Mouse (Mus musculus): ENCODE measurements at regions not wholly inside any gene's neighbourhood (a gene's known extent, or its start where the extent isn't known, plus 50 kb on each side); places are given as distances from the start of the nearest gene placed in this dataset.
A peak's percentile ranks its signal among the peaks of the same experiment; 100 is the strongest.

DNA sequence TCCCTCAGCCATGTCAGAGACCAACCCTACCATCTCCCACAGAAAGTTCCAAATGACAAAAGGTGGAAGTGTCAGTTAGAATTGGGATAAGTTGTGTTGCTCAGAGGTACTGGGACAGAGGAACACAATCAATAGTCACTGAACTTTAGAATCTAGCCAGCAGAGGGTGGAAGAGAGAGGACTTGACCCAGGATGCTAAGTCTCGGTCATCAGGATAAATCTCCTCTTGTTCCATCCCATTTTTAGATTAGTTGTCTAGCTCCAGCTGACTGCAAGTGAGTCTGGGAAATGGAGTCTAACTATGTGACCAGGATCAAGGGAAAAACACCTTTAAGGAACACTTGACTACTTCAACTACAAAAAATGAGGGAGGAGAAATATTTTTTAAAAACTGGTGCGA is 91.5 kb downstream of the Fam84b start:
- ATAC-seq (replicated peaks; ENCODE audit: low FRiP score): no peak
- Histone ChIP-seq H3K27ac (no peak overlapping the region), H3K9ac (no peak overlapping the region), H3K4me1 (no peaks in the 10 kb centered on the region), H3K9me3 (replicated peaks) (no peaks in the 10 kb centered on the region), H3K27me3 (no peaks in the 10 kb centered on the region), H3K36me3 (no peaks in the 10 kb centered on the region), H3K4me2 (no peak overlapping the region), H3K4me3 (replicated peaks) (no peak overlapping the region)
- WGBS: 77% methylated on average over 2 of the region's 2 CpGs

DNA sequence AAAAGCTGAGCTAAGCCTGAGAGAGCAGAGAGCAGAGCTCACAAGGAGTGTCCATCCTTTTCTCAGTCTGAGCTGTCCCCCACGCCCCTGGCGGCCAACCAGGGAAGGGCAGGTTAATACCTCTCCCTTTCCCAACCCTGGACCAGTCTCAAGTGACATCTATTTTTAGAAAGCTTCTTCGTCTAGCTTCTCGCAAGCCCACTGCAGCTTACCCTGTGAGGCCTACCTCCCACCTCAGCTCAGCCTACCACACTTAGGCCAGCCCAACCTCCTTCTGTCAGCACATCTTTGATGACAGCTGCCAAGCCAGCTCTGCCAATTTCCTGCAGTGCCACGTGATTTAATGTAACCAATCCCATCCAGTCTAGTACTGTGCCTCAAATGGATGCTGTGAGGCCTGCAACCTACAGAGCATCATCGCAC is 93.6 kb downstream of the Fam84b start:
- 31% methylated on average over 6 of the region's 6 CpGs for WGBS
- no peak overlapping the region for H3K27ac ChIP-seq
- H3K36me3 ChIP-seq: no peaks in the 10 kb centered on the region
- no peaks in the 10 kb centered on the region for H3K9me3 ChIP-seq (replicated peaks)
- no peaks in the 10 kb centered on the region for H3K27me3 ChIP-seq
- no peak overlapping the region for H3K4me3 ChIP-seq (replicated peaks)
- H3K4me2 ChIP-seq: no peak overlapping the region
- ATAC-seq (replicated peaks; ENCODE audit: low FRiP score): peak; percentile 83
- no peaks in the 10 kb centered on the region for H3K4me1 ChIP-seq
- H3K9ac ChIP-seq: no peak overlapping the region

DNA sequence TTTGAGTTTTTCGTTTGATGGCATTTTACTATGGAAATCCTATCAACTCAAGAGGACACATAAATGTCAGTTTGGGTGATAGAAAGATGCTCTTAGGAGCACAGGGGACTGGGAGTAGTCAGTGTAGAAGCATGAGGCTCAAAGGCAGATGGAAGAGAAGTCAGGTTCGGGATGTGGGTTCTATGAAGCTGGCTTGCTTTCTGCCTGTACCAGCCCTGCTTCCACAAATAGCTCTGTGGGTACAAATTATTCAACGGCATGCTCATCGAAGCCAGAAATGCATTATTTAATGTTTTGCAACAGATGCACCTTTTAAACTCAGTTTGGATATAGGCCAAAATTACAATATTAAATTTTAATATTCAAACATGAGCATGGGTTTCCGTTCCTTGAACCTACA is 99.3 kb downstream of the Fam84b start:
- Histone ChIP-seq H3K4me3 (replicated peaks) (no peak overlapping the region), H3K4me2 (no peak overlapping the region), H3K9ac (no peak overlapping the region), H3K9me3 (replicated peaks) (no peaks in the 10 kb centered on the region), H3K27ac (no peak overlapping the region), H3K27me3 (no peaks in the 10 kb centered on the region), H3K36me3 (no peaks in the 10 kb centered on the region), H3K4me1 (peaks cover 4% of the 10 kb centered on the region; the same call in 1 of the 2 replicates)
- ATAC-seq (replicated peaks; ENCODE audit: low FRiP score): no peak
- 92% methylated on average over 5 of the region's 5 CpGs for WGBS

DNA sequence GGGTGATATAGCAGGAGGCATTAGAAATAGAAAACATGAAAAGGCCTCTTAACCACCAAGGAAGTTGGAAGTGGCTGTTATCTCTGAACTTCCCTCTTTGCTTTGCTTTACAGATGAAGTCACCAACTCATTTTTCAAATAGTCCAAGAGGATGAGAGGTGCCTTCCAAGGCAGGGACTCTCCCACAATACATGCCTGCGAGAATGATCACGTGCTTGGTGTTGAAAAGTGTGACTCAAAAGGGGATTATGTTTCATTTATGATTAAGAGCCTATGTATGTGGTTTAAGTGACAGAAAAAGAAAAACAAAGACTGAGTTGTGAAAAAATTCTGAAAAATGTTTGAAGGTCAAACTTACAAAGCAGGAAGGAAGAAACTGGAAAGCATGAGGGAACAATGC is 114.0 kb downstream of the Fam84b start:
- Histone ChIP-seq H3K4me1 (no peaks in the 10 kb centered on the region), H3K4me2 (no peak overlapping the region), H3K9ac (no peak overlapping the region), H3K36me3 (no peaks in the 10 kb centered on the region), H3K27ac (no peak overlapping the region), H3K4me3 (replicated peaks) (no peak overlapping the region), H3K9me3 (replicated peaks) (no peaks in the 10 kb centered on the region), H3K27me3 (no peaks in the 10 kb centered on the region)
- ATAC-seq (replicated peaks; ENCODE audit: low FRiP score): no peak
- WGBS: 53% methylated on average over 2 of the region's 2 CpGs

DNA sequence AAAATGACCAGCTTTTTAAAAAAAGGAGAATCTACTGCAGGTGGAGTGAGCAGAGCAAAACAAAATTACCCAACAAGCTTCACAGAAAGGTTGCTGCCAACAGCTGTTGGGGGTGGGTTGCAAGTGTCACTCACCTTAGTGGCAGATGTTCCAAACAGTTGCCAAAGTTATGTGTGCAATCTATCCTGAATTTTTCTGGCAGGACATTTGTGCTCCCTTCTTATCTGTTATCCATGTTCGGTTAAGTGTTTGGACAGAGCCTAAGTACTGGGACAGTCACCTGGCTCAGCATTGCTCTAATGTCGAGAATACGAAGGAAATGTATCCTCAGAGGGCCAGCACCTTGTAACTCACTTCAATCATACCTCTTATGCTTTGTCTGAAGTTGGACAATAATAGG is 115.3 kb downstream of the Fam84b start:
- Histone ChIP-seq H3K27me3 (no peaks in the 10 kb centered on the region), H3K36me3 (no peaks in the 10 kb centered on the region), H3K27ac (no peak overlapping the region), H3K4me3 (replicated peaks) (no peak overlapping the region), H3K4me2 (no peak overlapping the region), H3K9ac (no peak overlapping the region), H3K4me1 (no peaks in the 10 kb centered on the region), H3K9me3 (replicated peaks) (no peaks in the 10 kb centered on the region)
- WGBS: 78% methylated on average over 3 of the region's 3 CpGs
- no peak for ATAC-seq (replicated peaks; ENCODE audit: low FRiP score)

DNA sequence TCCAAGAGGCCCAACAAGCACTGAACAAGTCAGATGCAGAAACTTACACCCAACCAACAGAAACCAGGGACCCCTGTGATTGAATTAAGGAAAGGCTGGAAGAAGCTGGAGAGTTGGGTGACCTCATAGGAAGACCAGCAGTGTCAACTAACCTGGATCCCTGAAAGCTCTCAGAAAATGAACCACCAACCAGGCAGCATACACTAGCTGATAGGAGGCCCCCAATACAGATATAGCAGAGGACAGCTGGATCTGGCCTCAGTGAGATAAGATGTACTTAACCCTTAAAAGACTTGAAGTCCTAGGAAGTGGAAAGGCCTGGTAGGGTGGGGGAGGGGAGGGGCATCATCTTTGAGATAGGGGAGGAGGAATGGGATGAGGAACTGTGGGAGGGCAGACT is 121.2 kb downstream of the Fam84b start:
- H3K4me1 ChIP-seq: peaks cover 9% of the 10 kb centered on the region
- no peaks in the 10 kb centered on the region for H3K9me3 ChIP-seq (replicated peaks)
- H3K27ac ChIP-seq: no peak overlapping the region
- no peak overlapping the region for H3K4me2 ChIP-seq
- H3K9ac ChIP-seq: no peak overlapping the region
- no peaks in the 10 kb centered on the region for H3K27me3 ChIP-seq
- no peak overlapping the region for H3K4me3 ChIP-seq (replicated peaks)
- no peaks in the 10 kb centered on the region for H3K36me3 ChIP-seq
- ATAC-seq (replicated peaks; ENCODE audit: low FRiP score): no peak; the same call in 1 of the 2 replicates

DNA sequence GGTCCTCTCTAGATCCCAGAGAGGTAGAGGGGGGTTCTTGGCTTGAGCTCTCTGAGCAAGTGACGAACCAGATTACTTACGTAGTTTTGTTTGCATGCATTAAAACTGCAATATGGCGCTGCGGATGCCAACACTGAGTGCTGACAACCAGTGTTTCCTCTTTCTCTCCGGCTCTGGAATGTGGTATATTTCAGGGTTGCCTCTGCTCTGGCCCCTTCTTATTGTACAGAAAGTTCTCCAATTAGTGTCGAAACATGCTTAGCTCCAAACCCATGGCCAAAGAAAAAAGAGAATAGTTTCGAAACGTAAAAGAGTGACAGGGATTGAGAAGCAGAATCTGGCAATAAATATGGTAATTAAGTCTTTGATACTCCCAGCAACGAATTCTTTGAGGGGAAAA is 124.8 kb downstream of the Fam84b start:
- Histone ChIP-seq H3K4me2 (peak overlapping the region; percentile 36), H3K4me3 (replicated peaks) (no peak overlapping the region), H3K27me3 (no peaks in the 10 kb centered on the region), H3K4me1 (peaks cover 9% of the 10 kb centered on the region), H3K9me3 (replicated peaks) (no peaks in the 10 kb centered on the region), H3K9ac (no peak overlapping the region), H3K36me3 (no peaks in the 10 kb centered on the region), H3K27ac (peak overlapping the region; percentile 54; the same call in 1 of the 2 replicates)
- whole genome bisulfite sequencing: 55% methylated on average over 9 of the region's 9 CpGs
- ATAC-seq (replicated peaks; ENCODE audit: low FRiP score): no peak

DNA sequence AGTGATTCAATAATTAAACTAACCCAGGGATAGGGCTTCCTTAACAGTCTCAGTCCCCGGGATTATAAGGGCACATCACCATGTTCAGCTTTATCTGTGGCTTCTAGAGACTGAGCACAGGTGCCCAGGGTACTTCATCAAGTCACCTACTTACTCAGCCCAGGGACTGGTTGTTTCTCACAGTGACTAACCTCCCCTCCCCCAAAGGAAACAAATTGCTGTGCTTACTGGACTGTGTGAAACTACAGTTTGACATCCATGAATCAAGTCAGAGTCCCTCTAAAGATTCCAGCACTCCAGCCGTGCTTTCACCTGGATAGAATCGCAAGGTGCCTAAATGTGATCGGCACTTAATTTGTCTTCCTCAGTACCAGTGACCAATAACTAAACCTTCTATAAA is 125.2 kb downstream of the Fam84b start:
- no peaks in the 10 kb centered on the region for H3K27me3 ChIP-seq
- H3K9me3 ChIP-seq (replicated peaks): no peaks in the 10 kb centered on the region
- peaks cover 9% of the 10 kb centered on the region for H3K4me1 ChIP-seq
- peak overlapping the region; percentile 54; the same call in 1 of the 2 replicates for H3K27ac ChIP-seq
- H3K4me2 ChIP-seq: peak overlapping the region; percentile 36
- 27% methylated on average over 4 of the region's 4 CpGs for whole genome bisulfite sequencing
- no peaks in the 10 kb centered on the region for H3K36me3 ChIP-seq
- H3K4me3 ChIP-seq (replicated peaks): no peak overlapping the region
- no peak overlapping the region for H3K9ac ChIP-seq
- ATAC-seq (replicated peaks; ENCODE audit: low FRiP score): peak; percentile 90

DNA sequence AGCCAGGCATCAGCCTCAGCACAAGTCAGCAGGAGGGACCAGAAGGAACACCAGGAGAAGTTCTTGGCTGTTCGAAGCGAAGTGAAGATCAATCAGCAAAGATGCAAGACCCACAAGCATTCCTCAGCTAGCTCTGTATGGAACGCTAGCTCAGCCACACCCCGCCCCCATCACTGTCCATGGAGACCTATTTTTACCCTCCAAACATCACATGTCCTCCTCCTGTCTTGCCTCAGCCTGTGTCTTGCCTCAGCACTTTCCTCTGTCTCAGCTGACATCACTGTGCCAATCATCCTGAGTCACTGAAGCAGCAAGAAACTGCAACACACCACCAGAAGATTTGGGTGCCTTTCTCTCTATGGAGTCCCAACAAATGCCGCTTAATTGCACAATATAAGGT is 134.2 kb downstream of the Fam84b start:
- no peak overlapping the region for H3K4me3 ChIP-seq (replicated peaks)
- H3K4me1 ChIP-seq: no peaks in the 10 kb centered on the region
- no peaks in the 10 kb centered on the region for H3K27me3 ChIP-seq
- H3K27ac ChIP-seq: no peak overlapping the region
- no peaks in the 10 kb centered on the region for H3K9me3 ChIP-seq (replicated peaks)
- no peak overlapping the region for H3K9ac ChIP-seq
- H3K4me2 ChIP-seq: no peak overlapping the region
- 83% methylated on average over 5 of the region's 5 CpGs for WGBS
- no peaks in the 10 kb centered on the region for H3K36me3 ChIP-seq
- ATAC-seq (replicated peaks; ENCODE audit: low FRiP score): no peak

DNA sequence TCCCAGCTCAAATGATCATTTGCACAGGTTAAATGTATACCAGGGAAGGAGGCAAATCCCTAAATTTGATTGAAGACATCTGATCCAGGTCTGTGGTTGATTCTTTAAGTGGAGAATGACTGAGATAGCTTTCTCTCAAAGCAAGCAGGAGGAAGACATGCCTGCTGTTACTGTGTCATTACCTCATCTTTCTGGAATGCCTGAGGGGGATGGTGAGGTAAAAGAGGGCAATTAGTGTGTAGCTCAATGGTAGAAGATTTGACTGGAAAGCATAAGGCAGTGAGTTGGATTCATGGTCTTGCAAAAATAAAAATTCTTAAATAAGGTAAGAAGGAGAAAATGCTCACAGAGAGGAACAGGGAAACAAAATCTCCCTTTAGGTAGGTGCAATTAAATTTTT is 144.9 kb downstream of the Fam84b start:
- 0 out of 2 replicates have a peak, but pooled peaks have one; percentile 25 for ATAC-seq (replicated peaks; ENCODE audit: low FRiP score)
- H3K27ac ChIP-seq: no peak overlapping the region
- H3K9ac ChIP-seq: no peak overlapping the region
- no peaks in the 10 kb centered on the region for H3K4me1 ChIP-seq
- H3K27me3 ChIP-seq: no peaks in the 10 kb centered on the region
- H3K4me2 ChIP-seq: no peak overlapping the region
- H3K9me3 ChIP-seq (replicated peaks): no peaks in the 10 kb centered on the region
- no peaks in the 10 kb centered on the region for H3K36me3 ChIP-seq
- no peak overlapping the region for H3K4me3 ChIP-seq (replicated peaks)

DNA sequence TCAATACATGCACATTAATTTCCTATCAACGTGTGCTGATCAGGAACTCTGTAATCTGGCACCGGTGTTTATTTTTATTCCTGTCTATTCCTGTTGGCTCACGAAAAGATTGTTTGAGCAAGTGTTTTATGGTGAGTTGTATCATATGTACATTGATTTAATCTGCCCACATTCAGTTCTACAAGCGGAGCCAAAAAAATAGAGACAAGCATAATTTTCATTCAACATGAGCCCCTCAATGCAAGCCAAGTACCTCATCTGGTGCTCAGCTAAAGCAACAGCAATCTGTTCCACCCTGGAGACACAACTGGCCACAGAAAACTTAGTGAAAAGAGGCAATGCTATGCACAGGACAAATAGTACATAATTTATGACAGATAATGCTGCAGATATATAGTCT is 147.6 kb downstream of the Fam84b start:
- 66% methylated on average over 4 of the region's 4 CpGs for WGBS
- H3K9me3 ChIP-seq (replicated peaks): no peaks in the 10 kb centered on the region

DNA sequence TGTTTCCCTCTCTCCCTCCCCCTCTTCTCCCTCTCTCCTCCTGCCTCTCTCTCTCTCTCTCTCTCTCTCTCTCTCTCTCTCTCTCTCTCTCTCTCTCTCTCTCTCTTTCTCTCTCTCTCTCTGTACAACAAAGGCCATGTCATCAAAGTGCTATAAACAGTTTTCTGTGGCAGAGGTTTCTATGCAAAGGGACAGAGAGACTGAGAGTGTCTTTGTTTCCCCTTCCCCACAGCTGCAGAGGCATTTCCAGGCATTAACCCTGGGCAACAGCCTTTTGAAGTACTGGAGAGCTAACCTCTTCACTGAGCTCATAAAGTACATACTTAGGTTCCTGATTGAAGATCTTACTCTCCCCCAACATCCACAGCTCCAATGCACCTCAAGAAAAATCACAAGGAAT is 152.3 kb downstream of the Fam84b start:
- no peak overlapping the region for H3K27ac ChIP-seq
- no peaks in the 10 kb centered on the region for H3K9me3 ChIP-seq (replicated peaks)
- no peak overlapping the region for H3K9ac ChIP-seq
- no peak overlapping the region for H3K4me2 ChIP-seq
- H3K36me3 ChIP-seq: no peaks in the 10 kb centered on the region
- H3K27me3 ChIP-seq: no peaks in the 10 kb centered on the region
- H3K4me1 ChIP-seq: no peaks in the 10 kb centered on the region
- no peak for ATAC-seq (replicated peaks; ENCODE audit: low FRiP score)
- no peak overlapping the region for H3K4me3 ChIP-seq (replicated peaks)

More for the DNA sequence above, 147.6 kb downstream of the Fam84b start:
- Histone ChIP-seq H3K27me3 (no peaks in the 10 kb centered on the region), H3K4me3 (replicated peaks) (no peak overlapping the region), H3K4me2 (no peak overlapping the region), H3K36me3 (no peaks in the 10 kb centered on the region), H3K27ac (no peak overlapping the region), H3K9ac (no peak overlapping the region), H3K4me1 (no peaks in the 10 kb centered on the region)
- no peak for ATAC-seq (replicated peaks; ENCODE audit: low FRiP score)

DNA sequence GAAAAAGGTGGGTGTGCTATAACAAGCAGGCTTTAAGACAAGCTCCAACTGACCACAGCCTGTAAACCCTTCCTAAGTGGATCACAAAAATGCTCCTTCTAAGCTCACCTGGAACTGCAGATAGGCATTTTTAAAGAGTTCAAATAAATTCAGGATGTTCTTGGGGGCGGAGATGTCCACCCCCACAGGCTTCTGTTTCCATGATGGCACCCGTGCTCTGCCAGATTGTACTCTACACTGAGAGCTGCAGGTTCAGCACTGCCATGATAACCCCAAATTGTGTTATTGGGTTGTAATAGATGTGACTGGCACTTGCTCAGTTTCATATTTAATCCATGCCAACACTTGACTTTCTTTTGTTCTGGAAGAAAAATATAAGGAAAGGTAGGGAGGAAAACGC is 158.8 kb downstream of the Fam84b start:
- no peak overlapping the region for H3K4me2 ChIP-seq
- peaks cover 7% of the 10 kb centered on the region; the same call in 1 of the 2 replicates for H3K4me1 ChIP-seq
- H3K9me3 ChIP-seq (replicated peaks): no peaks in the 10 kb centered on the region
- H3K36me3 ChIP-seq: no peaks in the 10 kb centered on the region
- no peak overlapping the region for H3K4me3 ChIP-seq (replicated peaks)
- H3K27me3 ChIP-seq: no peaks in the 10 kb centered on the region
- H3K27ac ChIP-seq: no peak overlapping the region
- no peak overlapping the region for H3K9ac ChIP-seq
- ATAC-seq (replicated peaks; ENCODE audit: low FRiP score): no peak
- WGBS: 94% methylated on average over 3 of the region's 3 CpGs

Data from kidney, embryonic 15.5 days (tissue).